Mouse (Mus musculus) ES-E14 (cell line): ENCODE measurements around the gene Cryba2.

Source experiments
- HCFC1 ChIP-seq: IDR thresholded peaks from 2 replicates; pipeline ENCODE4 v1.6.1; 2012; ENCODE audit warnings: low read length, inconsistent platforms, borderline replicate concordance; ENCODE audit not compliant: insufficient read depth
- MAFK ChIP-seq: IDR thresholded peaks from 2 replicates; pipeline ENCODE4 v1.6.1; 2014; ENCODE audit warnings: mild to moderate bottlenecking, low read depth, low read length, inconsistent platforms; ENCODE audit not compliant: insufficient read depth
- ZC3H11A ChIP-seq: IDR thresholded peaks from 2 replicates; pipeline ENCODE4 v1.6.1; 2012; ENCODE audit warnings: low read depth, mild to moderate bottlenecking, inconsistent platforms, low read length, borderline replicate concordance
- ZNF384 ChIP-seq: IDR thresholded peaks from 2 replicates; pipeline ENCODE4 v1.6.1; 2012; ENCODE audit warnings: low read depth, low read length, inconsistent platforms

DNA sequence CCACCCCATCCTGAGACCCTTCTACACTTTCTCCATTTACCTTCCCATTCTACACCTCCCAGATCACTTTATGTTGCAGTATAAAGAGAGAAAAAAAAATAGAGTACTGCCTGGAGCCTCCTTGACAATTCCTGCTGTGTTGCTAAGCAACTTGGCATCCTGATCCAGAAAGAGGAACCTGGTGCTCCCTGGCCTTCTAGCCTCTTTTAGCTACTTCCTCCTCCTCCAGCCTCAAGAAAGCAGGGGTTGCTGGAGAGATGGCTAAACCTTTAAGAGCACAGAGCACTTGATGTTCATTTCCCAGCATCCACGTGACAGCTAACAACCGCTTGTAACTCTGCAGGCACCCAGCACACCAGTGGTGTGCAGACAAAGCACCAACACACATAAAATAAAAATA is 20.7 kb downstream of the Cryba2 start:
- TF ChIP-seq MAFK: no peak
- no peak for TF ChIP-seq HCFC1
- TF ChIP-seq ZC3H11A: no peak
- TF ChIP-seq ZNF384: no peak
